Mouse (Mus musculus) liver, embryonic 14.5 days (tissue): ENCODE measurements at regions not wholly inside any gene's neighbourhood (a gene's known extent, or its start where the extent isn't known, plus 50 kb on each side); places are given as distances from the start of the nearest gene placed in this dataset.

Experiments
- CTCF ChIP-seq: IDR thresholded peaks from 2 replicates; pipeline ENCODE4 v1.5.1; 2016; ENCODE audit warnings: antibody characterized with exemption, low read depth, control low read depth
- EP300 ChIP-seq: IDR thresholded peaks from 2 replicates; pipeline ENCODE4 v1.6.1; 2016; ENCODE audit warnings: antibody characterized with exemption, low read depth

DNA sequence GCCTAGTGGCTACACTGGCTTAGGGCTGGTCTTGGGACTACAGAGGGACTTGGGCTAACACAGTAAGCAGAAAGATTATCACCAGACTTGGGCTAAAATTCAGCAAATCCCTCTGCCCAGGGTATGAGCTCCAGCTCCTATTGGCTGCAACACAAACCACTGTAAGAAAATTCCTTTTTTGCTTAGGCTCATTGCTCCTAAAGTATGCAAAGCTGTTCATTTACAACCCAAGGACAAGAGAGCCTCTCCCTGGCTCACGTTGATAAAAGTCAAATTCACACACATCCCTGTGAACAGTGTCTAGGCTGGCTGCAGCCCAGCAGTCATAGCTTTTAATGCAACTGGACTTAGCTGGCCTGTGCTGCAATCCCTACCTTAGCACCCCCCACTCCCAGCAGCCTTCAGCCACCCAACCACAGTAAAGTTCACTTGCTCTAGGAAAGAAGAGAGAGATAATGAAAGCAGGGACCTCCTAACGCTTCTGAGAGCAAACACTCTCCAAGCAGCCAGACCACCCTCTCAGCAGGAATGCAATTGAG is 247.6 kb downstream of the Tgfb2 start:
- no peak for TF ChIP-seq CTCF
- no peak for TF ChIP-seq EP300
